Mouse (Mus musculus) stomach, embryonic 15.5 days (tissue): Measurements from ENCODE around the gene Greb1. TPM values are rescaled to one million over a fixed set of nuclear protein-coding genes. Genes with fewer than 3 reads are reported as not detected.

Source experiments
- ATAC-seq: fragments of 200-750 bp; cut with Nextera tagmentation; 2 replicates; pipeline ENCODE4 v1.8.0; 2017; ENCODE audit warnings: low read depth, moderate number of reproducible peaks, moderate TSS enrichment; ENCODE audit not compliant: insufficient read depth, low FRiP score
- H3K27ac ChIP-seq: fragments of 300-500 bp; sonication (generic); 2 replicates; pipeline ENCODE4 v1.5.1; 2015; ENCODE audit warnings: mild to moderate bottlenecking, inconsistent platforms
- H3K27me3 ChIP-seq: fragments of 300-500 bp; sonication (generic); replicated peaks from 2 replicates; pipeline ENCODE4 v1.6.1; 2015; ENCODE audit warnings: inconsistent platforms
- H3K36me3 ChIP-seq: fragments of 300-500 bp; sonication (generic); 2 replicates; pipeline ENCODE4 v1.6.1; 2015; ENCODE audit warnings: inconsistent platforms
- H3K4me1 ChIP-seq: fragments of 300-500 bp; sonication (generic); 2 replicates; pipeline ENCODE4 v1.6.1; 2015; ENCODE audit warnings: inconsistent platforms
- H3K4me2 ChIP-seq: fragments of 300-500 bp; sonication (generic); 2 replicates; pipeline ENCODE4 v1.6.1; 2015; ENCODE audit warnings: mild to moderate bottlenecking, inconsistent platforms
- H3K4me3 ChIP-seq: fragments of 300-500 bp; sonication (generic); replicated peaks from 2 replicates; pipeline ENCODE4 v1.5.1; 2015; ENCODE audit warnings: inconsistent platforms
- H3K9ac ChIP-seq: fragments of 300-500 bp; sonication (generic); 2 replicates; pipeline ENCODE4 v1.6.1; 2015; ENCODE audit warnings: inconsistent platforms
- H3K9me3 ChIP-seq: fragments of 300-500 bp; sonication (generic); 2 replicates; pipeline ENCODE4 v1.6.1; 2016; ENCODE audit warnings: inconsistent platforms
- WGBS: fragments of 180-500 bp; shearing (Covaris S2); methylation state at CpG from one replicate; pipeline ENCODE4 v1.1.7; 2015; 5-methylcytosine and 5-hydroxymethylcytosine counted together
- polyA plus RNA-seq: library from polyadenylated mRNA; unstranded; fragments of >200 nt; fragmentation: Nextera tagmentation; extraction: Ambion mirVana; gene quantifications from 2 replicates; pipeline ENCODE4 v1.2.1, GENCODE M21; 2015

The Greb1 gene
- polyA plus RNA-seq, result 2.2 and 2.5 TPM in 2 replicates

DNA sequence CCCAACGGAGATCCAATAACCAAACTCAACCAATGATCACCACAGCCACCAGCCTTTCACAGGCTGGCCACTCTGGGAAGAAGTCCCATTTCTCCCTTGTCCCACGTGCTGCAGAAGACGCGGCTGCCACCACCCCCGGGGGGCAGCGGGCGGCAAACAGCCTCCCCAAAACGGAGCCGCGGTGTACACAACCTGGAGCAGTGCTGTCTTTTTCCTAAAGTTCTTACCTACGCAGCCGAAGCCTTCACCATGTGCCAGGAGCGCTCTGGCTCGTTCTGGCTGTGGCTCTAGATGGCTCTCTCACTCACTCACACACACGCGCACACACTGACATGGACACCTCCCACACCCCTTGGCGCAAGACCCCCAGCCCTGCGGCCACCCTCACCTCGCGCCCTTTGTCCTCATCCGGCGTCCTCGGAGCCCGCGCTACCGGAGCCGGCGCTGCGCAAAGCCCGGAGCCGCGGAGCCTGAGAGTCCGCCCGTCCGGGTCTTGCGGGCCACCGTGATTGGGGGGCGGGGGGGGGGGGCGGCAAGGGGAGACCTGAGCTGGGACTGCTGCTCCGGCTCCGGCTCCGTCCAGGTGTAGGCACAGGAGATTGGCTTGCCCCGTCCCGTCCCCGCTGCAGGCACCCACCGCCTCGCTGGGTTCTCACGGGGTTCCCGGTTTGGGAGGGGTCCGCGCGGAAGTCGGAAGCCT lies at the start of gene Greb1:
Gene Greb1, minus strand, starts transcription at position 628 of the 700 bp plus-strand sequence.
- 0% methylated on average over 51 of the region's 53 CpGs for WGBS
- peak; percentile 61 for ATAC-seq
- H3K27ac ChIP-seq, result no peak within 1 kb of the TSS

DNA sequence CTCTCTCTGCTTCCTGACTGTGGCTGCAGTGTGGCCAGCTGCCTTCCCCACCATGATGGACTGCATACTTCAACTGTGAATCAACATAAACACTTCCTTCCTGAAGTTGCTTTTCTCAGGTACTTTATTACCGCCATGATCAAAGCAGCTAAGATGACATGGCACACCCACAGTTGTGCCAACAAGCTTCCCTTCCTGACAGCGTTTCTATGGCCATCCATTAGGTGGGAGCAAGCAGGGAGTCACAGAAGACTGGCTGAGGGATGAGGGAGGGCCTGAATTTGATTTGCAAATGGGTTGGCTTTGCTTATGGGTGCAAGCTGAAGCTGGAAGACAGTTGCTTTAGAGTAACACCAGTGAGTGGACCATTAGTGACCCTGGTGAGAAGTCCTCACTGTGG lies 49.1 kb upstream of the Greb1 start:
- H3K4me1 ChIP-seq, result peaks cover 12% of the 10 kb centered on the region; the same call in 1 of the 2 replicates
- no peak overlapping the region for H3K9ac ChIP-seq
- ATAC-seq, result no peak
- WGBS, result 31% methylated on average over 2 of the region's 2 CpGs
- H3K4me3 ChIP-seq, result no peak overlapping the region
- no peaks in the 10 kb centered on the region for H3K9me3 ChIP-seq
- no peaks in the 10 kb centered on the region for H3K27me3 ChIP-seq
- H3K27ac ChIP-seq, result no peak overlapping the region
- no peak overlapping the region for H3K4me2 ChIP-seq
- H3K36me3 ChIP-seq, result no peaks in the 10 kb centered on the region

More for the DNA sequence above, at the start of gene Greb1:
- peak within 1 kb of the TSS; percentile 55 for H3K4me3 ChIP-seq
- H3K36me3 ChIP-seq, result no peaks in the 10 kb centered on the region
- peaks cover 3% of the 10 kb centered on the region; the same call in 1 of the 2 replicates for H3K4me1 ChIP-seq
- H3K9ac ChIP-seq, result peak within 1 kb of the TSS; percentile 6; the same call in 1 of the 2 replicates
- H3K4me2 ChIP-seq, result peak within 1 kb of the TSS; percentile 97
- H3K9me3 ChIP-seq, result no peaks in the 10 kb centered on the region
- H3K27me3 ChIP-seq, result no peaks in the 10 kb centered on the region

DNA sequence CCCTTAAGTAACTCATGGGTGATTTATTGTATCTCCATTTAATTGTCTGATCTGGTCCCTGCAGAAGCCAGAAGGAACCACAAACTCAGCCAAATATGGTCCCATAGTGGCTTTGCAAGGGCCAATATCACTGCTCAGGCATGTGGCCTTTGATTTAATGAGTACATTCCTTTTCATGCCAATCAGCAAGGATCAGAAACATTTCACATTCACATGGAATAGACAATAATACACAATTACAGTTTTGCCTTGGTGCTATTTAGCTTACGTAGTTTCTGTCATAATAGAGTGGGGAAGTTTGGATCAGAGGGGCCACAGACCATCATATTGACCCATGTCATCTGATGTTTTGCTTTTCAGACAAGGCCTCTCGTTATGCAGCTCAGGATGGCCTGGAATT lies 47.8 kb upstream of the Greb1 start:
- Histone ChIP-seq H3K9me3 (no peaks in the 10 kb centered on the region), H3K36me3 (no peaks in the 10 kb centered on the region), H3K4me3 (no peak overlapping the region), H3K9ac (no peak overlapping the region), H3K27me3 (no peaks in the 10 kb centered on the region), H3K4me2 (no peak overlapping the region), H3K4me1 (peaks cover 16% of the 10 kb centered on the region; the same call in 1 of the 2 replicates), H3K27ac (no peak overlapping the region)
- 71% methylated on average over 2 of the region's 2 CpGs for WGBS
- no peak for ATAC-seq

DNA sequence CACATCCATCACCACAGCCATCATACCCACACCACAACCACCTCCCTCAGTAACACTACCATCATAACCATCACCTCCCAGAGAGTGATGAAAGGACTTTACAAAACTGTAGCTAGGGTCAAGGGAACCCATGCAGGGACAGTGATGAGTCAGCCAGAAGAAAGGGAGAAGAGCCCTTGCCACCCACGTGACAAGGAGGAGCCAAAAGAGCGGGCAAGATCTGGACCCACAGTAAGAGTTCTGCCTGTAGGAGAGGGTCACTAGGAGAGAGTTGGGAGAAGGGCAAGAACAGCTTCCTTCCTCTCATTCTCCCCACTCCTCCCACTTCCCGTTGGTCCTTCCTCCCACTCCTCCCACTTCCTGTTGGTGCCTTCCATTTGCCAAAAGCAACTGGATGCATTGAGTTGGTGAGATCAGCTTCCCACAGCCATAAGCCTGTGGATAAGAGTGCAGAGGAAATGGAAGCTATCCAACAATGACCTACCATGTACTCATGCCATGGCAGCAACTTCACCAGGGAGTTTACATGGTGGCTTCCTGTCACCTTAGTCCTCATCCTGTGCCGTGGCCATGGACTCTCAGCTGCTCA lies 46.6 kb upstream of the Greb1 start:
- peaks cover 16% of the 10 kb centered on the region; the same call in 1 of the 2 replicates for H3K4me1 ChIP-seq
- H3K9me3 ChIP-seq, result no peaks in the 10 kb centered on the region
- H3K27me3 ChIP-seq, result no peaks in the 10 kb centered on the region
- no peaks in the 10 kb centered on the region for H3K36me3 ChIP-seq
- H3K4me2 ChIP-seq, result no peak overlapping the region
- ATAC-seq, result no peak
- WGBS, result 72% methylated on average over 4 of the region's 4 CpGs
- H3K4me3 ChIP-seq, result no peak overlapping the region
- H3K27ac ChIP-seq, result no peak overlapping the region
- no peak overlapping the region for H3K9ac ChIP-seq

DNA sequence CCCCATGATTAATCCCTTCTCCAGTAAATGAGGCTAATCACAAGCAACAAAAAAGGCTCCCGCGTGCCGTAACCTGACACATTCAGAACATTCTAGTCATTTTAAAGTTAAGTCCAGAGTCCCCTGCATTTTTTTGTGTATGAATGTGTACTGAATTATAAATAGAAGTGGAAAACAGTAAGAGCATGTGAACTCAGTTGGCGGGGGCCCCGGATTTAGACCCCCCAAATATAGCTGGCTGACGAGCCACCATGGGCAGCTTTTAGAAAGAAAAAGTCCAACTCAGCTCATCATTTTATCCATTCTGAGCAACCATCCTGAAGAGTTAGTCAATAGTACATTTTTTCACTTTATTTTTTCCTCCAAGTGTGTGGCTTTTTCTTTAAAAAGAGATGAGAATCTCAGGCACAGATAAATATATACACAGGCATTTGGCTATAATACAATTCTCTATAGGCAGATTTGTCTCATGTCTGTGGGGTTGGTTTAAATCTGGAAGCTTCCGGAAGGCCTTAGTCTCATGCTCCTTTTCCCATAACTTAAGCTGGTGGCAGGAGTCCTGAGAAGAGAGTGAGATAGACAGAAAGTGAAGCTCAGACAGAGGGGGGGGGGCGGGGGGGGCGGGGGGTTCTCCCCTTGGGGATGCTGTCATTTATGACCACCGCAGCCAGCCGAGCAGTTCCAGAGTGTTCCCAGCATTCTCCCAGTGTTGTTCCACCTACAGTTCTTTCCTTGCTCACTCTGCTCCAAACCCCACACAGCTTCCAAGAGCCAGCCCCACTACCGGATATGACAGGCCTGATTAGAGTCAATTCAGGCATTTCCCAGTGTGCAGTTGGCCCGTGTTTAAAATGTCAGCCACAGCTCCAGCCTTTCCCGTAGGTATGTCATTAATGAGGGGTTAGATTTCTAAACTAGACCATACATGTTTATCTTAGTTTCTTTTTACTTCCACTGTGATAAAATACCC lies 44.2 kb upstream of the Greb1 start:
- Histone ChIP-seq H3K4me2 (no peak overlapping the region), H3K27me3 (no peaks in the 10 kb centered on the region), H3K4me1 (0 out of 2 replicates have a peak, but pooled peaks cover 10% of the 10 kb centered on the region), H3K4me3 (no peak overlapping the region), H3K9ac (no peak overlapping the region), H3K27ac (peak overlapping the region; percentile 54; the same call in 1 of the 2 replicates), H3K36me3 (no peaks in the 10 kb centered on the region), H3K9me3 (no peaks in the 10 kb centered on the region)
- 36% methylated on average over 14 of the region's 14 CpGs for WGBS
- no peak for ATAC-seq

DNA sequence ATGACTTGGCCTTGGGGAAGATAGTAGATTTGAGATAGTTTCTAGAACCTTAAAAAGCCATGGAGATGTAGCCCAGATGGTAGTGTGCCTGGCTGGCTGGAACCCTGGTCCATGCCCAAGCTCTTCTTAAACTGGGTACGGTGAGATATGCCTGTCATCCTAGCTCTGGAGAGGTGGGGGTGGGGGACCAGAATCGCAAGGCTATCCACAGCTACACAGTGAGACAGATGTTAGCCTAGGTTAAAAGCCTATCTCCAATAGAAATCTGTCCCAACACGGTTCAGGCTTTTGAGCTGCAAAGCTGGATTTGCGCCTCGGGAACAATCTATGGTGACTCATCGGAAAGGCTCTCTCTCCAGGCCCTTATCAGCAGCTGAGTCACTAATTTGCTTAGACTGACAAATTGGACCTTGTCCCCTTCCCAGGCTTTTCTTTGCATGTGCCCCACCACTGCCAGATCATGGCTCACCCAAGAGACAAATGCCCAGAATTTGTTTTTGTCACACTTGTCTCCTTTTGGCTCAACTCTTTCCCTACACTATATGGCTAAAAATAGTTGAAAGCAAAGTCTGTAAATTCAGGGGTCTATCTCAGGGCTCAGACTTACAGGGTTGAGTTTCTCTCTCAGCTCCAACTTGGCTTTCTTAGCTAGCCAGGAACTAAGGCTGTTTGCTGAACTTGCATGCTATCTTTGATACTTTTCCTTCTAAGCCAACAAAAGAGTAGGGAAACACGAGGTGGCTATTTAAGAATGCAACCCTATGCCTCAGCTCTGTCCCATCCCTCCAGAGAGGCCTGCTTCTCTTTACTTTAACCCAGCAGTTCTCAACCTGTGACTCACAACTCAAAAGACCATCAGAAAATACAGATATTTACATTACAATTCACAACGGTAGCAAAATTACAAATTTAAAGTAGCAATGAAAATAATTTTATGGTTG lies 40.4 kb upstream of the Greb1 start:
- H3K27me3 ChIP-seq, result no peaks in the 10 kb centered on the region
- peak; percentile 78 for ATAC-seq

DNA sequence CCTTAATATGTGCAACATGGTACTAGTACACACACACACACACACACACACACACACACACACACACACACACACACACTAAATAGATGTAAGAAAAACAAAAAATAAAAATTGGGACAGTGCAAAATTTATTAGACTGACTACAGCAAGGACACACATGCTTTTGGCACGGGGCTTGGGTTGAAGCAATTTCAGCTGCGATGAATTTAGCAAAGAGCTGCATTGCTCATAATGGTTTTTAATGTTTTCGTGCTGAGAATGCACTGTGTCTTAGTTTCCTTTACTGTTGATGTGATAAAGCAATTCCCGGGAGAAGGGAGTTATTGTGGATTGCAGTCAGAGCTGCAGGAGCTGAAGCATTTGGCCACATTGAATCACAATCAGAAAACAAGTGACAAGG lies 37.1 kb upstream of the Greb1 start:
- WGBS, result 88% methylated on average over 4 of the region's 4 CpGs

More for the DNA sequence above, 40.4 kb upstream of the Greb1 start:
- 0 out of 2 replicates have a peak, but pooled peaks cover 10% of the 10 kb centered on the region for H3K4me1 ChIP-seq
- no peaks in the 10 kb centered on the region for H3K36me3 ChIP-seq
- H3K4me2 ChIP-seq, result no peak overlapping the region
- H3K4me3 ChIP-seq, result no peak overlapping the region
- H3K9me3 ChIP-seq, result no peaks in the 10 kb centered on the region
- WGBS, result 40% methylated on average over 8 of the region's 8 CpGs
- H3K9ac ChIP-seq, result no peak overlapping the region
- H3K27ac ChIP-seq, result peak overlapping the region; percentile 79; the same call in 1 of the 2 replicates

DNA sequence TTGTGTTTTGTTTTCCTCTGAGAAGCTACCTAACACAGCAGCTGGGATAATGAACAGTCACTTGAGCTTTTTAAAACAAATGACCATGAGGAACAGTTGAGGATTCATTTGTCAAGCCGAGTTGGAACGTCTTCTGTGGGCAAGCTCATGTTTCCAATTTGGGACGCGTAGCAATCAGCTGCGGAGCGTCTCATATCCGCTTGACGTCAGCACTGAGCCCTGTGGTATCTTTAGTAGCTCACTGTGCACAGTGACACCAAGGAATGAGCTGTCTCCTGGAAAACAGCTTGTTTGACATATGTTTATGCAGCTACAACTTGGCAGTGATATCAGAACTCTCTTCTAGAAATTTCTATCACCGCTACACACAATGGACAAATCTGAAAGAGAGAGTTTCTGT lies 35.5 kb upstream of the Greb1 start:
- H3K27me3 ChIP-seq, result no peaks in the 10 kb centered on the region
- no peak overlapping the region for H3K27ac ChIP-seq
- ATAC-seq, result no peak
- WGBS, result 36% methylated on average over 9 of the region's 9 CpGs
- no peaks in the 10 kb centered on the region for H3K36me3 ChIP-seq
- H3K9ac ChIP-seq, result no peak overlapping the region
- no peak overlapping the region for H3K4me2 ChIP-seq
- no peak overlapping the region for H3K4me3 ChIP-seq
- H3K4me1 ChIP-seq, result no peaks in the 10 kb centered on the region
- no peaks in the 10 kb centered on the region for H3K9me3 ChIP-seq

More for the DNA sequence above, 37.1 kb upstream of the Greb1 start:
- no peaks in the 10 kb centered on the region for H3K27me3 ChIP-seq
- no peak for ATAC-seq
- H3K4me3 ChIP-seq, result no peak overlapping the region
- no peaks in the 10 kb centered on the region for H3K9me3 ChIP-seq
- H3K36me3 ChIP-seq, result no peaks in the 10 kb centered on the region
- no peak overlapping the region for H3K27ac ChIP-seq
- H3K4me2 ChIP-seq, result no peak overlapping the region
- no peaks in the 10 kb centered on the region for H3K4me1 ChIP-seq
- H3K9ac ChIP-seq, result no peak overlapping the region

DNA sequence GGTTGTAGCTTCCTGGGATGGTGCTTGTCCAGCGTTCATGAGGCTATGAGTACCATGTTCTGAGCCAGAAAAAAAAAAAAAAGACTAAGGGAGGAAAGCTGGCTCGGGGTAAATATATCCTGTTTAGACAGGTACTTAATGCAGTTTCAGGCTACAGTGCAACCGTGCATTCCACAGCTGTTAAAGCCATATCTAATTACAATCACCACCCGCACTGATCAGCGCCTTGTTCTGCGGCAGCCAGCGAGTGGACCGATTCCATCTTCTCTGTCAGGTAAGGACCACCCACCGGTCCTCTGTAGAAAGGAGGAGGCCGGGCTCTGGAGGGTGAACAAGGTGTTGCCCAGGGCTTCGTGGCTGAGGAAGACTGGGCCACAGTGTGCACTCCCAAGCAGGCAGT lies 34.0 kb upstream of the Greb1 start:
- H3K27ac ChIP-seq, result no peak overlapping the region
- no peak overlapping the region for H3K9ac ChIP-seq
- H3K4me2 ChIP-seq, result no peak overlapping the region
- H3K36me3 ChIP-seq, result no peaks in the 10 kb centered on the region
- no peaks in the 10 kb centered on the region for H3K4me1 ChIP-seq
- no peaks in the 10 kb centered on the region for H3K9me3 ChIP-seq
- no peaks in the 10 kb centered on the region for H3K27me3 ChIP-seq
- ATAC-seq, result no peak; the same call in 1 of the 2 replicates
- 41% methylated on average over 11 of the region's 11 CpGs for WGBS
- H3K4me3 ChIP-seq, result no peak overlapping the region

DNA sequence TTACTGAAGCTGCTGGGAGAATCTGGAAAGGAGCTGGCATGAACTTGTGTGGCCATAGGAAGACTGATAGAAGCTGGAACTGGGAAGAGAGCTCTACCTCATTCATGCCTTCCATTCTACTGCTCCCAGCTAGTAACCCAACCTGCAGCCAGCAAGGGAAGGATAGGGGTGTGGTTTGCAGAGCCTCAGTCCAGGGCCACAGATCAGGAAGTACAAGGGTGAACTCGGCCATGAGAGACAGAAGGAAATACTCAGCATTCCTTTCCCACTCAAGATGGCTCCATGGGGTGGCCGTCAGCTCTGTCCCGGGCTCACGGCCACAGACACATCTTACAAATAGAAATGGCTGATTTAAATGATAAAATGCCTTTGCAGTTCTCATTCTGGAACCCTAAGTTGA lies 30.4 kb upstream of the Greb1 start:
- Histone ChIP-seq H3K9ac (no peak overlapping the region), H3K4me3 (no peak overlapping the region)
- no peak for ATAC-seq

DNA sequence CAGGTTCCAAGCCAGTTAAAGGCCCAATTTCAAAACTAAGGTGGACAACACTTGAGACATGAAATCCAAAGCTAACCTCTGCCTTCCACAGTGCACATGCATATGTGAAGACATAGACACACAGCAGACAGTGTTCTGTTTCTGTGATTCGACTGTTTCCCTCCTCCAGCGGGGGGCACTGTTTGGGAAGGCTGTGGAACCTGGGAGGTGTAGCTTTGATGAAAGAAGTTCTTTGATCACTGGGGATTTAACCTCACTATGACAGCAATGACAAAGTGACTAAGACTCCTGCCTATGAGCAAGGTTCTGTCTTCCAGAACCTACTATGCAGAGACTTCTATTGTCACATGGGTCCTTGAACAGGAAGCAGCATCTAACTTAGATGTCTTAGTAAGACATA lies 29.1 kb upstream of the Greb1 start:
- ATAC-seq, result no peak
- H3K9ac ChIP-seq, result no peak overlapping the region
- no peak overlapping the region for H3K4me3 ChIP-seq
- H3K9me3 ChIP-seq, result no peaks in the 10 kb centered on the region
- peaks cover 5% of the 10 kb centered on the region; the same call in 1 of the 2 replicates for H3K36me3 ChIP-seq
- H3K27me3 ChIP-seq, result no peaks in the 10 kb centered on the region
- WGBS, result 80% methylated on average over 2 of the region's 2 CpGs
- no peak overlapping the region for H3K4me2 ChIP-seq
- no peak overlapping the region for H3K27ac ChIP-seq
- no peaks in the 10 kb centered on the region for H3K4me1 ChIP-seq

More for the DNA sequence above, 30.4 kb upstream of the Greb1 start:
- no peaks in the 10 kb centered on the region for H3K27me3 ChIP-seq
- H3K4me1 ChIP-seq, result no peaks in the 10 kb centered on the region
- no peaks in the 10 kb centered on the region for H3K9me3 ChIP-seq
- H3K4me2 ChIP-seq, result no peak overlapping the region
- WGBS, result 65% methylated on average over 4 of the region's 4 CpGs
- H3K27ac ChIP-seq, result no peak overlapping the region
- H3K36me3 ChIP-seq, result 0 out of 2 replicates have a peak, but pooled peaks cover 5% of the 10 kb centered on the region
